Mouse (Mus musculus) stomach, postnatal 0 days (tissue): Measurements from ENCODE around the gene Cenpx. TPM values are rescaled to one million over a fixed set of nuclear protein-coding genes. Genes with fewer than 3 reads are reported as not detected.

Source experiments
- ATAC-seq: fragments of 200-750 bp; cut with Nextera tagmentation; 2 replicates; pipeline ENCODE4 v1.8.0; 2017; ENCODE audit not compliant: low FRiP score, low TSS enrichment
- DNase-seq: peaks from one replicate; pipeline ENCODE4 v3.0.0-alpha.2; 2016; ENCODE audit warnings: low spot score
- H3K27ac ChIP-seq: fragments of 300-500 bp; sonication (generic); replicated peaks from 2 replicates; pipeline ENCODE4 v1.5.1; 2014; ENCODE audit warnings: mild to moderate bottlenecking, control low read depth
- H3K27me3 ChIP-seq: fragments of 300-500 bp; sonication (generic); 2 replicates; pipeline ENCODE4 v1.6.1; 2014; ENCODE audit warnings: low read length; ENCODE audit not compliant: control insufficient read depth, insufficient read depth
- H3K36me3 ChIP-seq: fragments of 300-500 bp; sonication (generic); 2 replicates; pipeline ENCODE4 v1.6.1; 2014; ENCODE audit warnings: low read length, mixed read lengths; ENCODE audit not compliant: control insufficient read depth, insufficient read depth
- H3K4me1 ChIP-seq: fragments of 300-500 bp; sonication (generic); replicated peaks from 2 replicates; pipeline ENCODE4 v1.6.1; 2014; ENCODE audit warnings: antibody characterized with exemption; ENCODE audit not compliant: control insufficient read depth, insufficient read depth
- H3K4me2 ChIP-seq: fragments of 300-500 bp; sonication (generic); replicated peaks from 2 replicates; pipeline ENCODE4 v1.6.1; 2014; ENCODE audit warnings: low read depth, mild to moderate bottlenecking, control low read depth, moderate library complexity
- H3K4me3 ChIP-seq: fragments of 300-500 bp; sonication (generic); 2 replicates; pipeline ENCODE4 v1.5.1; 2014; ENCODE audit warnings: low read depth, low read length, control low read depth
- H3K9ac ChIP-seq: fragments of 300-500 bp; sonication (generic); 2 replicates; pipeline ENCODE4 v1.6.1; 2014; ENCODE audit warnings: mild to moderate bottlenecking, low read length, control low read depth, mixed read lengths
- H3K9me3 ChIP-seq: fragments of 300-500 bp; sonication (generic); 2 replicates; pipeline ENCODE4 v1.6.1; 2016; ENCODE audit warnings: low read length; ENCODE audit not compliant: control insufficient read depth
- CTCF ChIP-seq: IDR thresholded peaks from 2 replicates; pipeline ENCODE4 v1.5.1; 2016; ENCODE audit warnings: antibody characterized with exemption, low read depth, mild to moderate bottlenecking, moderate library complexity
- EP300 ChIP-seq: optimal IDR thresholded peaks from 2 replicates; pipeline ENCODE3; 2016; ENCODE audit warnings: antibody characterized with exemption
- WGBS: fragments of 180-500 bp; shearing (Covaris S2); extraction: QIAGEN DNeasy Blood & Tissue Kit; methylation state at CpG from one replicate; pipeline ENCODE4 v1.1.7; 2014; 5-methylcytosine and 5-hydroxymethylcytosine counted together
- polyA plus RNA-seq: library from polyadenylated mRNA; unstranded; fragments of >200 nt; fragmentation: Nextera tagmentation; extraction: Ambion mirVana; gene quantifications from 2 replicates; pipeline ENCODE4 v1.2.1, GENCODE M21; 2015

The Cenpx gene
- polyA plus RNA-seq, 1 experiment from 2014 or later: 123 TPM

GRCm38 (mm10) chr11:120666617-120667016, 46.9 kb downstream of the Cenpx start:
- Histone ChIP-seq H3K27me3 (no peaks in the 10 kb centered on the region), H3K4me1 (no peaks in the 10 kb centered on the region), H3K27ac (no peak overlapping the region), H3K36me3 (no peaks in the 10 kb centered on the region), H3K9me3 (no peaks in the 10 kb centered on the region), H3K4me3 (no peak overlapping the region), H3K9ac (no peak overlapping the region), H3K4me2 (no peak overlapping the region)
- TF ChIP-seq EP300: no peak
- no peak for TF ChIP-seq CTCF
- DNase-seq (no peak), ATAC-seq (no peak)
- WGBS: 12% methylated on average over 3 of the region's 3 CpGs

- DNase-seq (no peak), ATAC-seq (no peak)
- peaks cover 3% of the 10 kb centered on the region; the same call in 1 of the 2 replicates for H3K4me1 ChIP-seq
- TF ChIP-seq EP300: no peak
- no peak for TF ChIP-seq CTCF
- no peak overlapping the region for H3K9ac ChIP-seq
- H3K27ac ChIP-seq: no peak overlapping the region
- no peak overlapping the region for H3K4me2 ChIP-seq
- no peak overlapping the region for H3K4me3 ChIP-seq
- WGBS: 67% methylated on average over 3 of the region's 3 CpGs
- no peaks in the 10 kb centered on the region for H3K36me3 ChIP-seq
- H3K9me3 ChIP-seq: no peaks in the 10 kb centered on the region
- H3K27me3 ChIP-seq: peaks cover 8% of the 10 kb centered on the region
Observed at GRCm38 (mm10) chr11:120665406-120665805, 48.1 kb downstream of the Cenpx start.

- 89% methylated on average over 5 of the region's 5 CpGs for WGBS
- Histone ChIP-seq H3K9me3 (no peaks in the 10 kb centered on the region), H3K9ac (no peak overlapping the region), H3K36me3 (no peaks in the 10 kb centered on the region), H3K4me3 (no peak overlapping the region), H3K4me1 (peaks cover 3% of the 10 kb centered on the region; the same call in 1 of the 2 replicates), H3K4me2 (no peak overlapping the region), H3K27me3 (peaks cover 21% of the 10 kb centered on the region), H3K27ac (no peak overlapping the region)
- no peak for ATAC-seq
- TF ChIP-seq EP300: no peak
- no peak for TF ChIP-seq CTCF
- no peak for DNase-seq
Observed at GRCm38 (mm10) chr11:120663714-120664113, 49.8 kb downstream of the Cenpx start.

- DNase-seq (no peak), ATAC-seq (no peak)
- Histone ChIP-seq H3K4me2 (no peak overlapping the region), H3K4me3 (no peak overlapping the region), H3K27ac (no peak overlapping the region), H3K4me1 (peaks cover 3% of the 10 kb centered on the region; the same call in 1 of the 2 replicates), H3K9me3 (no peaks in the 10 kb centered on the region), H3K27me3 (peaks cover 21% of the 10 kb centered on the region), H3K36me3 (no peaks in the 10 kb centered on the region), H3K9ac (no peak overlapping the region)
- no peak for TF ChIP-seq EP300
- no peak for TF ChIP-seq CTCF
- 57% methylated on average over 6 of the region's 6 CpGs for WGBS
Observed at GRCm38 (mm10) chr11:120662759-120663158, 50.8 kb downstream of the Cenpx start.

GRCm38 (mm10) chr11:120661076-120661460, 52.5 kb downstream of the Cenpx start, which contains the start of gene Notum:
Notum (minus strand) TSS chr11:120661175.
- Histone ChIP-seq H3K9me3 (no peaks in the 10 kb centered on the region), H3K36me3 (no peaks in the 10 kb centered on the region), H3K4me2 (peak within 1 kb of the TSS; percentile 66), H3K4me3 (peak within 1 kb of the TSS; percentile 43), H3K4me1 (peaks cover 3% of the 10 kb centered on the region; the same call in 1 of the 2 replicates), H3K9ac (peak within 1 kb of the TSS; percentile 45), H3K27ac (no peak within 1 kb of the TSS), H3K27me3 (peaks cover 21% of the 10 kb centered on the region)
- ATAC-seq (0 out of 2 replicates have a peak, but pooled peaks have one; percentile 10), DNase-seq (no peak)
- TF ChIP-seq EP300 (no peak), CTCF (no peak)
- WGBS: 2% methylated on average over 35 of the region's 35 CpGs

Other genes starting within 250 kb of the Cenpx start
- gene Arl16, start 246.1 kb downstream of the Cenpx start, polyA plus RNA-seq: 24.4 and 30.6 TPM in 2 replicates
- 133 and 134 TPM in 2 replicates for gene Mrpl12, start 229.1 kb downstream of the Cenpx start, polyA plus RNA-seq
- 86.1 and 94.0 TPM in 2 replicates for gene Slc25a10, start 221.9 kb downstream of the Cenpx start, polyA plus RNA-seq
- gene Gcgr, start 183.0 kb downstream of the Cenpx start, polyA plus RNA-seq: 3.5 and 5.8 TPM in 2 replicates
- 113 and 115 TPM in 2 replicates for gene Mcrip1, start 164.0 kb downstream of the Cenpx start, polyA plus RNA-seq
- gene Ppp1r27, start 162.6 kb downstream of the Cenpx start, polyA plus RNA-seq: not detected in 2 replicates
- 858 and 892 TPM in 2 replicates for gene P4hb, start 140.5 kb downstream of the Cenpx start, polyA plus RNA-seq
- gene Arhgdia, start 132.1 kb downstream of the Cenpx start, polyA plus RNA-seq: 352 and 362 TPM in 2 replicates
- 213 TPM in 2 replicates for gene Alyref, start 115.4 kb downstream of the Cenpx start, polyA plus RNA-seq
- gene Anapc11, start 115.3 kb downstream of the Cenpx start, polyA plus RNA-seq: 121 and 126 TPM in 2 replicates
- gene Npb, start 105.3 kb downstream of the Cenpx start, polyA plus RNA-seq: 20.4 and 20.9 TPM in 2 replicates
- 73.7 and 79.0 TPM in 2 replicates for gene Pcyt2, start 95.8 kb downstream of the Cenpx start, polyA plus RNA-seq
- gene Sirt7, start 88.5 kb downstream of the Cenpx start, polyA plus RNA-seq: 36.1 and 42.2 TPM in 2 replicates
- 21.0 and 21.3 TPM in 2 replicates for gene Mafg, start 80.1 kb downstream of the Cenpx start, polyA plus RNA-seq
- 13.9 and 18.4 TPM in 2 replicates for gene Pycr1, start 70.0 kb downstream of the Cenpx start, polyA plus RNA-seq
- gene Myadml2, start 65.6 kb downstream of the Cenpx start, polyA plus RNA-seq: 0.21 TPM in 1 of 2 replicates, not detected in the other
- gene Notum, start 52.6 kb downstream of the Cenpx start, polyA plus RNA-seq: 1.4 and 2.7 TPM in 2 replicates
- 74.1 and 81.1 TPM in 2 replicates for gene Aspscr1, start 40.8 kb downstream of the Cenpx start, polyA plus RNA-seq
- 18.7 and 20.4 TPM in 2 replicates for gene Lrrc45, start 187 bp upstream of the Cenpx start, polyA plus RNA-seq
- gene Rac3, start 7.7 kb upstream of the Cenpx start, polyA plus RNA-seq: 21.9 and 22.1 TPM in 2 replicates
- gene Dcxr, start 13.5 kb upstream of the Cenpx start, polyA plus RNA-seq: 56.3 and 58.4 TPM in 2 replicates
- 129 and 160 TPM in 2 replicates for gene Cbr2, start 18.4 kb upstream of the Cenpx start, polyA plus RNA-seq
- 3.0 and 3.1 TPM in 2 replicates for gene Hmga1b, start 49.1 kb upstream of the Cenpx start, polyA plus RNA-seq
- 18.1 and 23.2 TPM in 2 replicates for gene Rfng, start 70.5 kb upstream of the Cenpx start, polyA plus RNA-seq
- 94.5 and 98.6 TPM in 2 replicates for gene Gps1, start 70.5 kb upstream of the Cenpx start, polyA plus RNA-seq
- 39.8 and 42.4 TPM in 2 replicates for gene Dus1l, start 82.7 kb upstream of the Cenpx start, polyA plus RNA-seq
- gene Fasn, start 110.8 kb upstream of the Cenpx start, polyA plus RNA-seq: 16.0 and 19.7 TPM in 2 replicates
- 1.1 and 1.4 TPM in 2 replicates for gene Ccdc57, start 219.1 kb upstream of the Cenpx start, polyA plus RNA-seq
- 7.2 and 10.0 TPM in 2 replicates for gene Slc16a3, start 234.7 kb upstream of the Cenpx start, polyA plus RNA-seq